Mouse (Mus musculus): ENCODE measurements around the gene Ptpn13. TPM values are rescaled to one million over a fixed set of nuclear protein-coding genes. Genes with fewer than 3 reads are reported as not detected.

Gene Ptpn13
- total RNA-seq, 2 experiments from 2014 or later = 10.9 to 12.2 TPM

- peak in 1 of 2 experiments; percentile 57 for DNase-seq (ENCODE audit: low spot score in 2 of 2)
Measured at GRCm38 (mm10) chr5:103592706-103593105, 167.7 kb downstream of the Ptpn13 start.

- no peak for DNase-seq (ENCODE audit: low spot score in 2 of 2)
Measured at GRCm38 (mm10) chr5:103593575-103593974, 168.6 kb downstream of the Ptpn13 start.

GRCm38 (mm10) chr5:103595394-103596226 lies 170.6 kb downstream of the Ptpn13 start:
- DNase-seq (ENCODE audit: low spot score in 2 of 2) = no peak

GRCm38 (mm10) chr5:103596467-103597146 lies 171.6 kb downstream of the Ptpn13 start:
- DNase-seq (ENCODE audit: low spot score in 2 of 2) = no peak

GRCm38 (mm10) chr5:103597604-103598003 lies 172.6 kb downstream of the Ptpn13 start:
- DNase-seq (ENCODE audit: low spot score in 2 of 2) = no peak

- DNase-seq (ENCODE audit: low spot score in 2 of 2) = no peak
Measured at GRCm38 (mm10) chr5:103598264-103598663, 173.3 kb downstream of the Ptpn13 start.

GRCm38 (mm10) chr5:103598881-103599280 lies 173.9 kb downstream of the Ptpn13 start:
- no peak for DNase-seq (ENCODE audit: low spot score in 2 of 2)

GRCm38 (mm10) chr5:103603115-103603893 lies 178.3 kb downstream of the Ptpn13 start:
- DNase-seq (ENCODE audit: low spot score in 2 of 2) = no peak

- no peak for DNase-seq (ENCODE audit: low spot score in 2 of 2)
Measured at GRCm38 (mm10) chr5:103605707-103606106, 180.7 kb downstream of the Ptpn13 start.

GRCm38 (mm10) chr5:103610148-103610547 lies 185.2 kb downstream of the Ptpn13 start:
- no peak for DNase-seq (ENCODE audit: low spot score in 2 of 2)

- no peak for DNase-seq (ENCODE audit: low spot score in 2 of 2)
Measured at GRCm38 (mm10) chr5:103610856-103611472, 186.0 kb downstream of the Ptpn13 start.

GRCm38 (mm10) chr5:103612316-103612715 lies 187.3 kb downstream of the Ptpn13 start:
- DNase-seq (ENCODE audit: low spot score in 2 of 2) = no peak

GRCm38 (mm10) chr5:103614356-103614755 lies 189.4 kb downstream of the Ptpn13 start:
- DNase-seq (ENCODE audit: low spot score in 2 of 2) = no peak

- DNase-seq (ENCODE audit: low spot score in 2 of 2) = no peak
Measured at GRCm38 (mm10) chr5:103617191-103617590, 192.2 kb downstream of the Ptpn13 start.

- DNase-seq (ENCODE audit: low spot score in 2 of 2) = no peak
Measured at GRCm38 (mm10) chr5:103620301-103620973, 195.4 kb downstream of the Ptpn13 start.

- DNase-seq (ENCODE audit: low spot score in 2 of 2) = no peak
Measured at GRCm38 (mm10) chr5:103622321-103622720, 197.3 kb downstream of the Ptpn13 start.

- DNase-seq (ENCODE audit: low spot score in 2 of 2) = no peak
Measured at GRCm38 (mm10) chr5:103624831-103625230, 199.8 kb downstream of the Ptpn13 start.

GRCm38 (mm10) chr5:103628499-103628898 lies 203.5 kb downstream of the Ptpn13 start:
- DNase-seq (ENCODE audit: low spot score in 2 of 2) = no peak

- peak; percentile 47 to 84 for DNase-seq (ENCODE audit: low spot score in 2 of 2)
Measured at GRCm38 (mm10) chr5:103629111-103629764, 204.2 kb downstream of the Ptpn13 start, which contains the start of gene Slc10a6. Gene Slc10a6 (minus strand): TSS chr5:103629403.

Measured in layer of hippocampus, adult 18-20 months (tissue).